Mouse (Mus musculus): Measurements from ENCODE around the gene Ankrd33. TPM values are rescaled to one million over a fixed set of nuclear protein-coding genes. Genes with fewer than 3 reads are reported as not detected.
A peak's percentile ranks its signal among the peaks of the same experiment; 100 is the strongest.

Ankrd33 gene
- polyA plus RNA-seq, 1 experiment from 2014 or later: not detected

DNA sequence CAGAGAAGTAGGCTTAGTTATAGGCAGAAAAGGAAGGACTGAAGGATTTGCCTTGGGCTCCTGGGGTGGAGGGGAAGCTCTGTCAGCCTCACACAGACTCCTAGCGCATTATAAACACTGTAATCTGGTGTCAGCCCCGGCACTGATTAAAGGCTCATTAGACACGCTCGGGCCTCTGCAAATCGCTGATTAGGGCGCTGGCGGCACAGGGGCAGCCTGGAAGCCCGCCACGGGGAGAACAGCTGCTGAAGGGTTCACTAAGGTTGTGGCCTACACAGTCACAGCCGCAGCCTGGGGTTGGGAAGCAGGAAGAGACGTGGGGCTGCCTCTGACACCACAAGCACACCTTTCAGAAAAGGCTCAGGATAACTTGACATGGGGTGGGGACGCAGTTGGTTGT is 24.3 kb downstream of the Ankrd33 start:
- Histone ChIP-seq H3K36me3 (no peaks in the 10 kb centered on the region), H3K27ac (peak overlapping the region; percentile 58; the same call in 1 of the 2 replicates), H3K4me3 (no peak overlapping the region), H3K4me1 (replicated peaks) (peaks cover 53% of the 10 kb centered on the region), H3K4me2 (no peak overlapping the region), H3K9ac (peak overlapping the region; percentile 11; the same call in 1 of the 2 replicates), H3K9me3 (replicated peaks) (no peaks in the 10 kb centered on the region), H3K27me3 (peaks cover 10% of the 10 kb centered on the region; the same call in 1 of the 2 replicates)
- WGBS: 10% methylated on average over 12 of the region's 12 CpGs
- no peak; the same call in 1 of the 2 replicates for ATAC-seq (replicated peaks; ENCODE audit: insufficient number of reproducible peaks, insufficient read depth, low FRiP score, low read depth)

DNA sequence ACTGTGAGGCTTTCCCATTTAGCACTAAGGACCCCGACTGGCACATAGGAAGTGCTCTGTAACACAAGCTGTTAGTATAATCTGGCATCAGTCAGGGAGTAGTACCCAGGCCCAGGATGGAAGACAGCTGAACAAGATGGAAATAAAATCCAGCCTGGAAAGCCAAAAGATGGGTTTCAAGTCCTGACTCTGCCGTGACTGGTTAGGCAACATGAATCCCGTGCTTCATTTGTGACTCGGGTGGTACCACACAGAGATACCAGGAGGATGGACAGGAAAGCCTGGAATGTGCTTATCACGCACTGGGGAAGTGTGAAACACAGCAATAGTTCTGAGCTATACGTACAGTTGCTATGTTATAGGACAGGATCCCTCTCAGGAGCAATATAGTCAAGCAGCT is 25.0 kb downstream of the Ankrd33 start:
- WGBS: 30% methylated on average over 6 of the region's 6 CpGs
- peaks cover 7% of the 10 kb centered on the region; the same call in 1 of the 2 replicates for H3K27me3 ChIP-seq
- no peak overlapping the region for H3K4me3 ChIP-seq
- H3K27ac ChIP-seq: peak overlapping the region; percentile 58
- no peaks in the 10 kb centered on the region for H3K9me3 ChIP-seq (replicated peaks)
- H3K4me1 ChIP-seq (replicated peaks): peaks cover 60% of the 10 kb centered on the region
- H3K9ac ChIP-seq: no peak overlapping the region
- H3K36me3 ChIP-seq: no peaks in the 10 kb centered on the region
- H3K4me2 ChIP-seq: peak overlapping the region; percentile 38; the same call in 1 of the 2 replicates
- ATAC-seq (replicated peaks; ENCODE audit: insufficient number of reproducible peaks, insufficient read depth, low FRiP score, low read depth): no peak

DNA sequence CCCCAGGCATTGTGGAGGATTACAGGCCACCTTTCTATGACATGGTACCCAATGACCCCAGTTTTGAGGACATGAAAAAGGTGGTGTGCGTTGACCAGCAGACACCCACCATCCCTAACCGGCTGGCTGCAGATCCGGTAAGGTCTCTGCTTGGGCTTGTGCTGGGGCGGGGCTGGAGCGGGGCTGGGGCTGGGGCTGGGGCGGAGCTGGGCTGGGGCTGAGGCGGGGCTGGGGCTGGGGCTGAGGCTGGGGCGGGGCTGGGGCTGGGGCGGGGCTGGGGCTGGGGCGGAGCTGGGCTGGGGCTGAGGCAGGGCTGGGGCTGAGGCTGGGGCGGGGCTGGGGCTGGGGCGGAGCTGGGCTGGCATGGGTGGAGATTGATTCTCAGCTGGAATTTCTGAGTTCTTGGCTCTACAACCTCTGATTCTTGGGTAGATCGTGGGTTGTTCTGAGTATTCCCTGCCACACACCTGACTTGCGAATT is 25.5 kb downstream of the Ankrd33 start:
- H3K4me3 ChIP-seq: no peak overlapping the region
- ATAC-seq (replicated peaks; ENCODE audit: insufficient number of reproducible peaks, insufficient read depth, low FRiP score, low read depth): peak; percentile 48
- H3K4me2 ChIP-seq: peak overlapping the region; percentile 38; the same call in 1 of the 2 replicates
- peak overlapping the region; percentile 58 for H3K27ac ChIP-seq
- 0 out of 2 replicates have a peak, but pooled peaks cover 5% of the 10 kb centered on the region for H3K27me3 ChIP-seq
- no peaks in the 10 kb centered on the region for H3K36me3 ChIP-seq
- peaks cover 66% of the 10 kb centered on the region for H3K4me1 ChIP-seq (replicated peaks)
- no peak overlapping the region for H3K9ac ChIP-seq
- H3K9me3 ChIP-seq (replicated peaks): no peaks in the 10 kb centered on the region
- 7% methylated on average over 12 of the region's 14 CpGs for WGBS

DNA sequence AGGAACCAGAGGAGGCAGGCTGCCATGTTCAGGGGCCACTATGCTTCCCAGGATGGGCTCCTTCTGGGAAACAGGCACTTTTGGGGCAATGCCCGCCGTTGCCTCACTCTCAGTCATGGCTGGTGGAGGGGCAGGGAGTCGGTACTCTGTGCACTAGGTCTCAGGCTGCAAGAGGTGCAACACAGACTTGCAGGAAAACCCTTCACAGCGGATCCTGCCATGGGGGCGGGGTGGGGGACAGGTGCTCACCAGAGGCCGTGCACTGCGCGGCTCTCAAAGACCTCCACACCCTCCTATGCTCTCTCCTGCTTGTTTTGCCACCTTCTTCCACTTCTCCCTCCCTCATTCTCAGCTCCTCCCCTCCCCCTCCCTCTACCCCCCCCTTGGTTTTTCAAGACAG is 27.1 kb downstream of the Ankrd33 start:
- no peak overlapping the region for H3K4me3 ChIP-seq
- no peaks in the 10 kb centered on the region for H3K27me3 ChIP-seq
- ATAC-seq (replicated peaks; ENCODE audit: insufficient number of reproducible peaks, insufficient read depth, low FRiP score, low read depth): no peak
- H3K9ac ChIP-seq: no peak overlapping the region
- H3K27ac ChIP-seq: no peak overlapping the region
- WGBS: 49% methylated on average over 8 of the region's 8 CpGs
- H3K4me1 ChIP-seq (replicated peaks): peaks cover 81% of the 10 kb centered on the region
- no peak overlapping the region for H3K4me2 ChIP-seq
- no peaks in the 10 kb centered on the region for H3K36me3 ChIP-seq
- H3K9me3 ChIP-seq (replicated peaks): no peaks in the 10 kb centered on the region

DNA sequence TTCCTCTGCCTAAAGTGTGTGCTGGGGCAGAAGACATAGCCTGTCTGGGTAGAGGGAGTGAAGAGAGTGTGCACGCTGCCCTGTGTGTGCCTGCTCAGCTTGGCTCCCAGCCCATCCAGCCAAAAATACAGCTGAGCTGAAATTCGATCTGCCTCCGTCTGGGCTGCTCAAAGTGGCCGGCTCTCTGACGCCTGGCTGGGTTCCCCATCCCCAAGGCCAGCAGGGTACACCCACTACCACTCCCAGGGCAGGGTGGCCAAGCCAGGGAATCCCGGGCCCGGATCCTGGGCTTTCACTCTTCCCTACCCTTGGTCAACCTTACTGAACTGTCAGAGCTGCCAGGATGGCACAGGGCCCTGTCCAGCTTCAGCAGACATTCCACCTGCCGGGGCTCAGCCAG is 27.9 kb downstream of the Ankrd33 start:
- no peak overlapping the region for H3K4me3 ChIP-seq
- WGBS: 14% methylated on average over 8 of the region's 8 CpGs
- no peaks in the 10 kb centered on the region for H3K36me3 ChIP-seq
- H3K27me3 ChIP-seq: no peaks in the 10 kb centered on the region
- peak overlapping the region; percentile 42; the same call in 1 of the 2 replicates for H3K9ac ChIP-seq
- peaks cover 85% of the 10 kb centered on the region for H3K4me1 ChIP-seq (replicated peaks)
- H3K27ac ChIP-seq: peak overlapping the region; percentile 71
- H3K4me2 ChIP-seq: peak overlapping the region; percentile 33
- no peaks in the 10 kb centered on the region for H3K9me3 ChIP-seq (replicated peaks)
- peak; percentile 55 for ATAC-seq (replicated peaks; ENCODE audit: insufficient number of reproducible peaks, insufficient read depth, low FRiP score, low read depth)

DNA sequence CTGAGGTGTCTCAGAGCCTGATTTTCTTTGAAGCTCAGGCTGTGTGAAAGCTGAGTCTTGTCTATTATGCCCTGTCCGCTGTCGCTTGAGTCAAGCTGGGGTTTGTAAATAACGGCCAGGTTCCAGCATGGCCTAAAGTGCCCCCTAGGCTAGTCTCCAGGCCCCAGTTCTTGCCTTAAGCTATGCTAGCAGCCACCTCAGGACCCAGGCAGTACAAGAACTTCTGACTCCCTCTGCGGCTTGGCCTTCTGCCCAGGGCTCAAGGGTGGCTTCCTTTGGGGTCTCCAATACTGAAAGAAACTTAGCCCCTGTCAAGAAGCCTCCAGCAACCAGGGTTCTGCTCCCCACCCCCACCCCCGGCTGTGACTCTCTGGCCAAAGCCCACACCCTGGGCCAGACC is 28.6 kb downstream of the Ankrd33 start:
- Histone ChIP-seq H3K9ac (no peak overlapping the region), H3K9me3 (replicated peaks) (no peaks in the 10 kb centered on the region), H3K36me3 (no peaks in the 10 kb centered on the region), H3K4me3 (no peak overlapping the region), H3K27me3 (no peaks in the 10 kb centered on the region), H3K4me1 (replicated peaks) (peaks cover 83% of the 10 kb centered on the region), H3K4me2 (no peak overlapping the region), H3K27ac (0 out of 2 replicates have a peak overlapping the region, but pooled peaks have one; percentile 2)
- 76% methylated on average over 5 of the region's 5 CpGs for WGBS
- no peak for ATAC-seq (replicated peaks; ENCODE audit: insufficient number of reproducible peaks, insufficient read depth, low FRiP score, low read depth)

DNA sequence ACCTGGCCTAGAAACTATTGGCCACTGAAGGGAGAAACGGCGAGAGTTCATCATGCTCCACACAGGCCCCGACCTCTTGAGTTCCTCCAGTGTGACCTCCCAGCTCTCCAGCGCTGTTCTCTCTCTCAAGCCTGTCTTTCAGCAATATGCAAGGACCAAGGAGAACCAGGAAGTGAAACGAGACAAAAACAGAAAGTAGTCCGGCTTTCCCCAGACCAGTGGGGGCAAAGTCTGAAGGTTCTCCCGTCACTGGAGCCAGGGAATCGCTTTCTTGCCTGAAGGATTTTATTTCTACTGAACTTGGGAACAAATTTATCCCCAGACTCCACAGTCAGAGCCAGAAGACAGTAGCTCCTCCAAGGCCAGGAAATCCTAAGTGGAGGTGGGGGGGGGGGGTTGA is 29.2 kb downstream of the Ankrd33 start:
- 80% methylated on average over 8 of the region's 8 CpGs for WGBS
- Histone ChIP-seq H3K4me3 (no peak overlapping the region), H3K4me1 (replicated peaks) (peaks cover 77% of the 10 kb centered on the region), H3K4me2 (no peak overlapping the region), H3K27ac (peak overlapping the region; percentile 2; the same call in 1 of the 2 replicates), H3K9me3 (replicated peaks) (no peaks in the 10 kb centered on the region), H3K9ac (no peak overlapping the region), H3K27me3 (no peaks in the 10 kb centered on the region), H3K36me3 (no peaks in the 10 kb centered on the region)
- ATAC-seq (replicated peaks; ENCODE audit: insufficient number of reproducible peaks, insufficient read depth, low FRiP score, low read depth): no peak

DNA sequence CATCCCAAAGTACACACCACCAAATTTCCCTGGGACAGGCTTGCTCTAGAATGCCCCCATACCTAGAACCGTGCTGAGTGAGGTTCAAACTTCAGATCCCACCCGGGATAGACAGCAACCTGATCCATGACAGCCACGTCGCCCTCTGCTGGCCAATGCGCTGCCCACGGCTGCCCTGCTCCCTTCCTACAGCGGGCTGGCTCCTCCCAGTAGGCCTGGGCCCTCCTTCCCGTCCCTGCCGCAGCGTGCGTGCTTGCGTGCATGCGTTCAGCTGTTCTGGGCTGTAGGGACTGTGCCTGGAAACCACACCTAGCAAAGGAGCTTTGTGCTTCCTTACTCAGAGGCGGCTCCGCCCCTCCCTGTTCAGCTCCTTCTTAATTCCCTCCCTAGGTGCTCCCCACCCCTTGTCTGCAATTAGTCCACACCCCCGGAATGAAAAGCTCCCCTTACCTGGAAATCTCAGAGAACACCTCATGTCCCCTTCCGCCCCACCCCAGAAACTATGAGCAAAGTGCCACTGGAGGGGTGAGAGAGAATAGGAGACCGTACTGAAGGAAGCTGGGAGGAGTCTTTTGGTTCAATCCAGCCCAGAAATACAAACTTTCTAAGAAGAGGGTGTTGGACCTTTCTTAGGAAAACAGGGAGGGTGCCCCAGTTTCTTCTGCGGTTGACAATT is 30.0 kb downstream of the Ankrd33 start:
- WGBS: 9% methylated on average over 19 of the region's 19 CpGs
- peak overlapping the region; percentile 60 for H3K27ac ChIP-seq

DNA sequence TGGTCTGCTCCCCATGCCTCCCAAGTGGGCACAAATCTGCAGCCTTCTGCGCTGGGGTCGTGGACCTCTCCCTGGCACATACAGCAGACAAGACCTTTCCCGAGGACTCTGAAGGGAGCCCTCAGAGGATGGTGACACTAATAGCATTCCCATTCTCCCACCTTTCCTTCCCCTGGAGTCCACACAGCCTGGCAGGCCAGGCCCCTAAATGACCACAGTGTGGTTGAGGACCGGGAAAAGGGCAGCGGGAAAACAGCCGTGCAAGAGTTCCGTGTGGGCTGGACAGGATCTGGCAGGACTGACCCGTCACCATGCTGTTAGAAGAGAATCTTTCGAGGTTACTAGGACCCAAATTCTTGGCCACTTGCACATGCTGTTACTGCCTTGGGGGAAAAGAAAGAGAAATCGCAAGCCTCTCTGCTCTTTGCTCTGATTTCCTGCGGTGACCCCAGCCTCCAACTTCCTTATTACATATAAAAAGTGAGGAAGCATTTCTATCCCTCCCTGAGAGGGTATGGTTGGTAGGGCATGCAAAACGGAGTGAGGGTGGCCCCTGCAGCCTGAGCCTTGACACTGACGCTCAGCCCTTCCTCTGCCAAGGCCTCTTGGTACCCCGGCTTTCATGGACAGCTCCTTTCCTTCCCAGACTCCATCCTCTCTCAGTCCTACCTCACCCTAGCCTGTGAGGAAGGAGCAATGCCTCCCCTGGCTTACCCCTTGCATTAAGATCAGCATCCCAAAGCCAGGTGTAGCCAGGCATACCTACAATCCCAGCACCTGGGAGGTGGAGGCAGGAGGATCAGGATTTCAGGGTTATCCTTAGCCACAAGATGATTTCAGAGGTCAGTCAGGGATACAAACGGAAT is 30.8 kb downstream of the Ankrd33 start:
- peaks cover 63% of the 10 kb centered on the region for H3K4me1 ChIP-seq (replicated peaks)
- ATAC-seq (replicated peaks; ENCODE audit: insufficient number of reproducible peaks, insufficient read depth, low FRiP score, low read depth): no peak
- peak overlapping the region; percentile 60 for H3K27ac ChIP-seq
- H3K9me3 ChIP-seq (replicated peaks): no peaks in the 10 kb centered on the region
- H3K9ac ChIP-seq: peak overlapping the region; percentile 38; the same call in 1 of the 2 replicates
- 0 out of 2 replicates have a peak overlapping the region, but pooled peaks have one; percentile 12 for H3K4me3 ChIP-seq
- H3K4me2 ChIP-seq: peak overlapping the region; percentile 53; the same call in 1 of the 2 replicates
- H3K36me3 ChIP-seq: no peaks in the 10 kb centered on the region
- 53% methylated on average over 15 of the region's 15 CpGs for WGBS
- H3K27me3 ChIP-seq: no peaks in the 10 kb centered on the region

More for the DNA sequence above, 30.0 kb downstream of the Ankrd33 start:
- Histone ChIP-seq H3K4me3 (peak overlapping the region; percentile 12; the same call in 1 of the 2 replicates), H3K36me3 (no peaks in the 10 kb centered on the region), H3K27me3 (no peaks in the 10 kb centered on the region), H3K4me1 (replicated peaks) (peaks cover 69% of the 10 kb centered on the region), H3K9ac (peak overlapping the region; percentile 38), H3K9me3 (replicated peaks) (no peaks in the 10 kb centered on the region), H3K4me2 (peak overlapping the region; percentile 53)
- ATAC-seq (replicated peaks; ENCODE audit: insufficient number of reproducible peaks, insufficient read depth, low FRiP score, low read depth): peak; percentile 87

DNA sequence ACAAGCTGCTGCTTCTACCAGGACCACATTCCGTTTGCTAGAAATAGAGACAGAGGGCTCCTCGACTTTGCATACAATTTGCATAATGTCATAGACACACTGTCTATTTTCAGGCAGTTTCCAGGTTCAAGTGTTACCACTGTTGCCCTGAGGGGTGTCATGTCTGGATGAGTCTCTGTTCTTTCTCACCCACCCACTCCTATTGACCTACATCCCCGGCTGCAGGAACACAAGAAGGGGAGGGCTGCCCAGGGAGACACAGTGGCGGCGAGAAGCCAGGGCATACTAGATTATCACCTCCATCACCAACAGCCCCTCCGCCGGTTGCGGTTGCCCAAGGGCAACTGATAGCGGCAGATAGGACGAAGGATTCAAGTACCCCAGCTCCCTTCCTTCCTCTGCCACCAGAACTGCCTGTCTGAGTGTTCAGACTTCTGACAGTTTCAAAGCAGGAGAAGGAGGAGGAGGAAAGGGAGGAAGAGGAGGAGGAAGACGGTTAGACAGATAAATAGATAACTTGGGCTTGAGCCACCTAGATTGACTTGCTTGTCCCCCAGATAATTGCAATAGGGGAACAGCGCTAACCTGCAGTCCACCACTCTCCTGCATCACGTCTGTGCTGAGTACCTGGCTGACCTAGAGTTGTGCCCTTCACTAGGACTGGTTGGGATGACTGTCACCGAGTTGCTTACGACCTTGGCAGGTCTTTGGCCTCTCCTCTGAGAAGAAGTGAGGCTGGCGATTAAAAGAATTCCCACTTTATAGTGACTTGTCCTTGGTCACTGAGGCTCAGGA is 31.8 kb downstream of the Ankrd33 start:
- 23% methylated on average over 16 of the region's 16 CpGs for WGBS
- no peaks in the 10 kb centered on the region for H3K27me3 ChIP-seq
- no peaks in the 10 kb centered on the region for H3K9me3 ChIP-seq (replicated peaks)
- H3K4me1 ChIP-seq (replicated peaks): peaks cover 62% of the 10 kb centered on the region
- no peak for ATAC-seq (replicated peaks; ENCODE audit: insufficient number of reproducible peaks, insufficient read depth, low FRiP score, low read depth)
- H3K27ac ChIP-seq: peak overlapping the region; percentile 60
- H3K4me3 ChIP-seq: no peak overlapping the region
- H3K9ac ChIP-seq: peak overlapping the region; percentile 14; the same call in 1 of the 2 replicates
- peak overlapping the region; percentile 46 for H3K4me2 ChIP-seq
- H3K36me3 ChIP-seq: no peaks in the 10 kb centered on the region
